Mouse (Mus musculus) lung, adult 18-20 months (tissue): ENCODE data around the gene Ddx11.

Source experiments
- DNase-seq, 2 experiments: peaks; one replicate each; pipeline ENCODE4 v3.0.0; 2022; ENCODE audit warnings: mixed read lengths in 2 of 2

The Ddx11 gene

DNA sequence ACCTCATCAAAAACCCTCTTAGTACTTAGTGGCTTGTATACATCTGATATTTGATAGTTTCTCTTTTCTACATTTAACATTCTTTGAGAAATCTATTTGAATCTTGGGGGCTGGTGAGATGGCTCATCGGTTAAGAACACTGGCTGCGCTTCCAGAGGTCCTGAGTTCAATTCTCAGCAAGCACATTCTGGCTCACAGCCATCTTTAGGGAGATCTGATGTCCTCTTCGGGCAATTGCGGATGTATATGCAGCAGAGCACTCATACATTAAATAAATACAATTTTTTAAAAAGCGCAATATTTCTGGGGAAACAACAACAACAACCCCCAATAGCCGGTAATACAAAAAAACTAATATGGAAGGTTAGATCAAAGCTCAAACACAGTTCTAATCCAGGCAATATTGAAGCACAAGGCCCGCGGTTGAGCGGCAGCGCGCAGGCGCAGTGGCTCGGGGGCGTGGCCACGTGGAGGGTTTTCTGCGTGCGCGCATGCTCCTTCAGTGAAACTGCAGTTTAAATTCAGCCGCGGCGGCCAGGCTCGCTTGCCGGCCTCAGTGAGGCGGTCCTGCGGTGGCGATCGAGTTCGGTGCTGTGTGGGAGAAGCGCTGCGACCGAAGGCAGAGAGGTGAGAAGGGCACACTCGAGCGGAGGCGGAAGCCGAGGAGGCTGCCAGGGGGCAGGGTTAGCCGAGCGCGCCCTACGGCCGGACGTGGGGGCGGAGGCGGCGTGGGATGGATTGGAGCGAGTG is at the start of gene Ddx11:
Gene Ddx11 (plus strand): TSS at position 455 of the 750 bp plus-strand sequence.
- peak; percentile 89 to 91 for DNase-seq

DNA sequence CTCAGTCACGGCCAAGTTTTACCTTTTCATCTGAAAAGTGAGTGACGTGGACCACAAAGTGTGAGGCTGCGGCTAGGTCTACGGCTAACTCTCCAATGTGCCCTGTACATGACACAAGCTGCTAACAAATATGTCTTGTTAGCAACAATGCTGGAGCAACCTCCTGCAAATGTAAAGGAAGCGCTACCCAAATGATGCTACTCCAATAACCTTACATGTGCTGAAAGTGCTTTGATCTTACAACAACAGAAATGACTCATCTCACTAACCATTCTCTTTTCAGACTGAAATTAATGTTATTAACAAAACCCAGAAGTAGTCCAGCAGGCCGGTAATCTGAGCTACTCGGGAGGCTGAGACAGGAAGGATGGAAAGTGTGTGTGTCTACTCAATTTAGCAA is 49.3 kb upstream of the Ddx11 start:
- DNase-seq, result no peak

DNA sequence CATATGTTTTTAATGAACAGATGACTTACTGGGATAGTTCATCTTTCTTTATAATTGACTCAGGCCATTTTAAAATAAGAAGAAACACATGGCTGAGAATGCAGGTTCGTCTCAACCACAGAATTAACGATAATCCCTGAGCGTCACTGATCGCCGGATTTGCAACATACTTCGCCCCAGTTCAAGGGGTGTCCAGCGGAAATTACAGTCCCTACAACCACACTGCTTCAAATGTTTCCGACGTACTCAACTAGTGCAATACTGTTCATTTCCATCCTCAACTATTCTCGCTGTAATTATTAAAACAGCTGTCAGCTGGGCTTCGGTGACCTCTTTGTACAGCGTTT is 47.5 kb upstream of the Ddx11 start:
- DNase-seq, result peak; percentile 10 to 30

DNA sequence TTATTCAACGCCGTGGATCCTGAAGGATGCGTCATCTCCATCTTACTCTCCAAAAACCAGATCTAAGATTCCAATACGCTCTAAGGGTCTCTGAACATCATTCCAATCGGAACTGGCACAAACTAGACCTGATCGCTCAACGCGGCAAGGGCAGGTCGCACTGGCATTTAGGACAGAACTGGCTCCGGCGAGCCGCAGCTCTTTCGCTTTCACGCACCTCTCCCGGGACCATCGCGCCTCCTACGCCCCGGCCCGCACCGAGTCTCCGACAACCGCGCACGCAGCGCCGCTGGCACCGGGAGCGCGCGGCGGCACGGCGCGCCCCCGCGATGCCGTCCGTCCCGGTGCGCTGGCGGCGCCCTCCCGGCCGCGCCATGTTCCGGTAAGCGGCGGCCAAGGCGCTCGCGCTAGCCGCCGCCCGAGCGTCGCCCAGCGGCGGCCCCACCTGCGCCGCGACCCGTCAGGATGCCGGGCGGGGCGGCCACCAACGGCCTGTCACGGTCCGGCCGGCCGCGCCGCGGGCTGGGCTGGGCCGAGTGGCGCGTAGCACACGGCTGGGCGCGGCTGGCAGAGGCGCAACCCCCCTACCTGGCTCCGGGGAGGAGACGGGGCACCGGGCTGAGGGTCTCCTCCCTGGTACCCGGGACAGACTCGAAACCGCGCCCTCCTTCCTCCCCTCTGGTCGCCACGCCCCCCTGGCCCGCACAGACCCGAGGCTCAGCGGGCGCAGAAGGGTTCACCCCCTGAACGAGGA is 47.0 kb upstream of the Ddx11 start:
- DNase-seq, result peak; percentile 42 to 51

DNA sequence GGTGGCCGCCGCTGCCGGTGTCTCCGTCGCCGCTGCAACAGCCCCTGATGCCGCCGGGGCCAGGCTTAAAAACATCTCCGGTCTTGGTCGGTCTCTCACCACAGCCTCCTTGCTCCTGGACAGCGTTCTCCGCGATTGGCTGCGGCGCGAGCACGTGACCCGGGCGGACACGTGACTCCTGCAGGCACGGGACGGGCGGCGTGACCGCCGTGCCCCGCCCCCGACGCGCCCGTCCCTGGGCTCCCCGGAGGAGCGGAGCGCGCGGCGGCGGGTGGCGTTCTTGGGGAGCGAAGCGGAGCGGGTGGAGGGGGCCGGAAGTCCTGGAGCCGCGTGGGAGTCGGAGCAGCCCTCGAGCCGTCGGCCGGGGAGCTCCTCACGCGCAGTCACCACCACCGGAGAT is 46.4 kb upstream of the Ddx11 start, which contains the start of gene Ankrd12:
Gene Ankrd12 (minus strand): TSS at position 156 of the 400 bp plus-strand sequence.
- DNase-seq, result peak; percentile 96

DNA sequence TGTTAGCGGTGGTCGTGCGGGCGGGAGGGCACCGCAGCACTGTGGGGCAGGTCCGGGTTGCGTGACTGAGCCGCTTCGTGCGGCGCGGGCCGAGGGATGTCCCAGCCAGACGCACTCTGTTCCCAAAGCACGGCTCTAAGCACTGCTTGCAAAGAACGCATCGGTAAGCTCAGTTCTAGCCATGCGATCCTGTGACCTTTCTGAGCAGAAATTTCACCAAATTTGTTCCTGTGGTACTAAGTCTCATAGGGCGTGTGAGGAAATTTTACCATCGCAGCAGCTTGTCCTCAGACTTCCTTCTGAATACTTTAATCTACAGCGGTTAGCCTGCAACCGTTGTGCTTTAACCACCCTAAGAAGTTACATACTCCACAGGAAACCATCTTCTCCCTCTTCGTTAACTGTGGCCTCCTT is 45.9 kb upstream of the Ddx11 start:
- DNase-seq, result no peak

DNA sequence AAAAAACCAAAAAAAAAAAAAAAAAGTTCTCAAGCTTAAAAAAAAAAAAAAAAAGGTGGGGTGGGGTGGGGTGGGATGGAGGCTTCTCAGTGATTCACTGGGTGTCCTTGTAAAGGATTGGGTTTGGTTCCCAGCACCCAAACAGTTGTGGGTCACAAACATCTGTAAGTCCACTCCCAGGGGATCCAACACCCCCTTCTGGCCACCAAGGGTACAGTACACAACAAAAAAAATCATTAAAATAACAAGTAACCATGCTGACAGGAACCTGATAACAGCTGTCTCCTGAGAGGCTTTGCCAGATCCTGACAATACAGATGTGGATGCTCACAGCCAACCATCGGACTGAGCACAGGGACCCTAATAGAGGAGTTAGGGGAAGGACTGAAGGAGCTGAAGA is 38.8 kb upstream of the Ddx11 start:
- DNase-seq, result no peak

DNA sequence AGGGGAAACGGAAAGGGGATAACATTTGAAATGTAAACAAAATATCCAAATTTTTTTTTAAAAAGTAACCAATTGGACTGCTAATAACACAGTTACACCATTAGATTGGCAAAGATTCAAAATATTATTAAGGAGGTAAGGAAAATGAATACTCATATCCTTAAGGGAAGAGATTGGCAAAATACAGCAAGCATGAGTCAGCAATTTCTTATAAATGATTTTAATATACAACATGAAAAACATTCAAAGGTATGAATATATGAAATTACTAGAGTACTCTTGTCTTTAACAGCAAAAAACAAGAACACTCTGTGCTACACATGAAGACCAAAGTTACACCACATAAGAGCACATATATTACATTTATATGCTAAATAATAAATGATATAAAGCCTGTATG is 38.3 kb upstream of the Ddx11 start:
- DNase-seq, result no peak

DNA sequence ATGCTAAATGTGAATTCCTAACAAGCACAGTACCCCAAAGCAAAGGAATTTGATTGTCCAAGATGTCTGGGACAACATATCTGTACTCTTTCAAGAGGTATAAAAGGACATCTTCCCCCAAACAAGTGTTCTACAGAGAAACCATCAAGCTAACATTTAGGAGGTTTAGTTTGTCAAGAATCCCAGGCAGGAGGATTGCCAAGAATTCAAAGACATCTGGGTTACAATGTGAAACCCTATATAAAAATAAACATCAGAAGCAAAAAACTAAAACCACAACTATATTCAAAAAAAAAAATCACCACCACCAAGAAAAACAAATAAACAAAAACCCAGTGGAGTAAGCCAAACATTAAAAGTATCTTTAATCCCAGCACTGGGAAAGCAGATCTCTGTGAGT is 33.1 kb upstream of the Ddx11 start:
- no peak for DNase-seq

DNA sequence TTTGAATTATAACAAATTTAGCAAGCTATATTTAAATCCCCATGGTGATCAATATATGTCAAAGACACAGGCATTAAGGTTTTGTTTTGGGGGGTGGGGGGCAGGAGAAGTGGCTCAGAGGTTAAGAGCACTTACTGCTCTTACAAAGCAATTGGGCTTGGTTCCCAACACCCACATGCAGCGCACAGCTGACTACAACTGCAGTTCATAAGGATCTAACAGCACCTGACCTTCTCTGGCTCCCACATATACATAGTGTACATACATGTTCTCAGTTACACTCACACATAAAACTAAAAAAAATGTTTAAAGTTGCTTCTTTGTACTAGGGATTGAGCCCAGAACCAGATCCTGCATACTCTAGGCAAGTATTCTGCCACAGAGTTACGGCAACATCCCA is 31.9 kb upstream of the Ddx11 start:
- DNase-seq, result no peak

DNA sequence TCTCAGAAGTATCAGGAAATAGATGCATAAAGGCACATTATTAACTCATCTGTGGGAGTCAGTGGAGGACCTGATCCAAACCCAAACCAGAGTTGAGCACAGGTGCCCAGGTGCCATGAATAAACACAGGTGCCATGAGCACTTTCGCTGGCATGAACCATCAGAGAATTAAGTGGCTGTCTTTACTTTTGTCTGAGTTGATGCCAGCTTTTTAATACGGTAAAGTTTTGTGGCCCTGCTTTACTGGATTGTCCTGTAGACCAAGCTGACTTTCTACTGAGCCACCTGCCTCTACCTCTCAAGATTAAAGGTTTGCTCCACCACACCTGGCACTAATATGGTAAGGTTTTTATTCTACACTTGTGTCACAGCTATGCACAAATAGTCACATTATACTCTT is 31.3 kb upstream of the Ddx11 start:
- no peak for DNase-seq

DNA sequence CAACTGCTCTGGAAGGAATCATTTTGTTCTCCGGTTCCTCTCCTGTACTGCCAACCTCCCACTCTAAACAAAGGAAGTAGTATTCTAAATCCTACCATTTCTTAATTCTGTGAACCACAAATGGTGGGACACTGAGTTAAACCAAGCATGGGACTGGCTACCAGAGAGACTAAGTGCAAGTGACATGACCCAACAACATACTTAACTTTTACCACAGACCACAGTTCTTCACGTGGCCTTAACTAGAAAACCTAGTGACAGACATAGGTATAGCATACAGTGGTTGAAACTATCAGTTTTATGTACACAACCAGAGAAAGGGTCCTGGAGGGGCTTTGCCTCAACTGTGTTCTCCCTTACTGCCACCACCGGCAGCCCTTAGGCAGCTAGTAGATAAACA is 30.7 kb upstream of the Ddx11 start:
- DNase-seq, result no peak

DNA sequence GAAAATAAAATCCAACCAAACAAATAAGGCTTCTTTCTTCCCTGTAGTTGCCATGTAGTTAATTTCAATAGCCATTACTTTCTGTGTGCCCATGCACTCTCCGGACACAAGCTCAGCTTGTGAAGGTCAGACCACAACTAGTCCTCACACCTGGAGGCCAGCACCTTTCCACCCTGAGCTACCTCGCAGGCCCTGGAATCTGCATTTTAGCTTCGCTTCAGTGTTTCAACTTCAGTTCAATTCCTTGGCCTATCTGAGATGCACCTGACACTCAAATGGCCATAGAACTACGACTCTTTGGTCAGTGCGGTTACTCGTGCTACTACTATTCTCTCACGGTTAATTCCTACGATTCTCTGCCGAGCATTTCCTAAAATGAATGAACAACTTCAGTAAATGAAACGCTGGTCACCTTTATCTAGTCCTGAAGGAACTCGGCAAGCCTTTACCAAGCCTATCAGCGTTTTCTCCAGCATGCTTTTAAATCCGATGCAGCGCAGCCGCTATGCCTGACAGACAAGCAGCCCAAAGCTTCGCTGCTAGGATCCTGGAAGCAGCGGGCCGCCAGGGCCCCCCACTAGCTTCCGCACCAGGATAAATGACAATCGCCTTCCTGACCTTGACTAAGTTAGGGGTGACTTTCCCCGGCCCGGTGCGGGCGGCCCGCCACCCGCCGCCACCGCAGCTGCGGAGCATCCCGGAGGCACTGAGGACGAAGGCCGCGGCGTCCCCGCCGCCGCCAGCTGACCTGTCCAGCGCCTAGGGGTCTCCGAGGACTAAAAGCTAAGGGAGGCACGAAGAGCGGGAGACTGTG is 22.5 kb upstream of the Ddx11 start:
- no peak for DNase-seq

DNA sequence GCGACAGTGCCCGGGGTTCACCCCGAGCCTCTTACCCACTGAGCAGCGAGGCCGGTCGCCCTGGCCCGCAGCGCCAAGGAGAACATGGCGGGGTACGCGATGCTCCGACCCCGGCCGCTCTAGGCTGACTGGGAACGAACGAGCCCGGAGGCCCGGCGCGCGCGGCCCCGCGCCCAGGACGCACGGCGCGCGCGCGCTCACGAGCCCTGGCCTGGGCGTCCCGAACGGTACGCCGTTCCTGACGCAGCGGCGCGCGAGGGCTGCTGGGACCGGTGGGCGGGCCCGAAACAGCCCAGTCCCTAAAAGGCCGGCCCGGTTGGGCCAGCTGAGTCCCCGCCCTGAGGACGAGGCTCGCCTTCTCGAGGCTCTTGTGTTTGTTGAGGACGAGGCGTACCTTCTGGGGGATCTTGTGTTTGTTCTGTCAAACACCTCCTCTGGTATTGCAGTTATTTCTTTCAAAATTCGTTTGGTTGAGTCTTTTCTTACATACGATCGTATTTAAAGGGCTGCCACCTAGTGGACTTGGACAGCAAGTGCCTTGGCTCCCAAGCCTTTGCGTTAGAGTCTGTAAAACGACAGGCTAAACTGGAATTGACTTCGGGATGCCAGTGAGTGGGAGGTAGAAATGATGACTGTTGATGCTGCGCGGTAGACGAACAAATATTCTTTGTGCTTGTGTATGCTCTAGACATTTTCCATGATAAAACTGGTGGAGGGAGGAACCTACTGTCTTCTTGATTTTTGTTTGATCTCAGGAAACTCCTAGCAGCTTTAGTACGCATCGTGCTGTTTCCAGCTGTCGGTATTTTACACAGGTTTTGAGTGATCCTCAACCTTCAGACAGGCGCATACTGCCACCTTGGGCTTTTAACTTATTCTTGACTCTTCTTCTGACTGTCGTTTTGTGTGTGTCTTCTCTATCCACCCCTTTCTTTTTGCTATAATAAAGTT is 21.7 kb upstream of the Ddx11 start, which contains the start of gene Ndufv2:
Gene Ndufv2 (minus strand): TSS at position 180 of the 951 bp plus-strand sequence.
- peak; percentile 92 to 95 for DNase-seq

DNA sequence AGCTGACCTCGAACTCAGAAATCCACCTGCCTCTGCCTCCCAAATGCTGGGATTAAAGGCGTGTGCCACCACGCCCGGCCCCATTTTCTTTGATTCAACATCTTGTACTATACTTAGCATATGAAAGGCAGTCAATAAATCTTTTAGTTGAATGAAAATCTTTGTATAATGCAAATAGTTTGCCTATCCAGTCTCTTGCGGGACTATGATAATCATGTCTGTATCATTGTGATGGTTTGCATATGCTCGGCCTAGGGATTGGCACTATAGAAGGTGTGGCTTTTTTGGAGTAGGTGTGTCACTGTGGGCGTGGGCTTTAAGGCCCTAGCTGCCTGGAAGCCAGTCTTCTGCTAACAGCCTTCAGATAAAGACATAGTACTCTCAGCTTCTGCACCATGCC is 19.2 kb upstream of the Ddx11 start:
- DNase-seq, result no peak

DNA sequence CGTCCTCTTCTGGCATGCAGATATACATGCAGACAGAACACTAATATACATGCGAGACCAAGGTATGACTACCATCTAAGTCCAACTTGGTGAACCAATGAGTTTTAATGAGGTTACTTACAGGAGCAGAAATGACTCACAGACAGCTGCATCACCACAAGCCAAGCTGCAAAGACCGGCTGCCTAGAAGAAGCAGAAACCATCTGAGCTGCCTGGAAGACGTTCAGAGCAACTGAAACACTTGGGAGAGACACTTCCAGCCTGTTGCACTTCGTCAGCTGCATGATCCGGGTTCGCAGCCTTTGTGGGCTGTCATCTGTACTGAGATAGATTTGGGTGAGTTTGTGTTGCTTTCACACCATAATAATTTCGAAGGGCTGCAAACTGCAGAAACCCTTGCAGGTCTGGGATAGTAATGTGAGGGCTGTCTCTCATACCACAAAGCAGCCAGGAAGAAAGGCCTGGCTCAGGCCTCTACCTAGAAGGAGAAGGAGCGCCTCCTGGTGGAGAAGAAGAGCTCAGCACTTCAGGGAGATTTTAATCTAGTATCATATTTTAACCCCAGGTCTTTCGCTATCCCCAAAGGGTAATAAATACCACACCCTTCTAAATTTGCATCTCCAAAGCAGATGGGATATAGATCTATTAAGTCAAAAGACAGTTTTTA is 16.6 kb upstream of the Ddx11 start:
- DNase-seq, result peak; percentile 48 to 63

DNA sequence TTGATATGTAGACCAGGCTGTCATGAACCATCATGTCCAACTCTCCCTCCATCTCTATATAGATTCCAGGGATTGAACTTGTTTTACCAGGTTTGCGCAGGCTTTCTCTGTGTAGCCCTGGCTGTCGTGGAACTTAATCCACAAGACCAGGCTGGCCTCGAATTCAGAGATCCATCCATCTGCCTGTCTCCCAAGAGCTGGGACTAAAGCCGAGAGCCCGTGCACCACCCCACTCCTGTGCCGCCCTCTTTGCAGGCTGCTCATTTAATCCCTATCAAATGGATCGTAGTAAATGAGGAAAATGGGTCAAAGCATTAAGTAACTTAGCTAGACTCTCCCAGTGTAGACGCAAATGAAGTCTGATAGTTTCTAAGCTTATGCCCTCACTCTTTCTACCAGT is 15.9 kb upstream of the Ddx11 start:
- no peak for DNase-seq

DNA sequence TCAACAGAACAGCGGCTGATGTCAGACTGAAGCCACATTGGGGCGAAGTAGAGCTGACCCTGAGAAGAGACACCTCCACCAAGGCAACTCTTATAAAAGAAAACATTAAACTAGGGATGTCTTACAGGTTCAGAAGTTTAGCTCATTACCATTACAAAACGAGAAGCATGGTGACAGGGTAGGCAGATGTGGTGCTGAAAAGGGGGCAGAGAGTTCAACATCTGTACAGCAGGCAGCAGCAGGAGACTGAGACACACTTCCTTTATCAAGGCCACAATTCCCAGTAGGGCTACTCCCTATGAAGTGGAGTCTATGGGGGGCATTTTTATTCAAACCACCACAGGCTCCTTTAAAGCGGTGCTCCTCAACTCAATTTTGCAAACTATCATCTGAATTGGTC is 15.1 kb upstream of the Ddx11 start:
- DNase-seq, result no peak

DNA sequence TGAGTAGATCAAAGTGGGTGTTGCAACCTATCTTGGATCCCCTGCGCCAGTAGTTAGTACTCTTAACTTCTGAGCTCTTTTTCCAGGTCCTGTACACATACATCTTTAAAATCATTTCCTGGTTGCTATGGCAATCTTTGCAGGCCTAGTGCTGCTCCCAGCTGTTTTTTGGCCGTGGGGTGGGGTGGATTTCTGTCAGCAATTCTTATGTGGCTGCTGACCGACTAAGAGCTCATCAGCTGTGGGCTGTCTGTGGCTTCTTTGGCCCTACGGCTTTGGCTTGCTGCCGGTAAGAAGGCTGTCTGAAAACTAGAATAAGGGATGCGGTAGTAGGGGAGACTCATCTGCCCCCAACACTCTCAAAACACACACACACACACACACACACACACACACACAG is 12.6 kb upstream of the Ddx11 start:
- DNase-seq, result no peak

DNA sequence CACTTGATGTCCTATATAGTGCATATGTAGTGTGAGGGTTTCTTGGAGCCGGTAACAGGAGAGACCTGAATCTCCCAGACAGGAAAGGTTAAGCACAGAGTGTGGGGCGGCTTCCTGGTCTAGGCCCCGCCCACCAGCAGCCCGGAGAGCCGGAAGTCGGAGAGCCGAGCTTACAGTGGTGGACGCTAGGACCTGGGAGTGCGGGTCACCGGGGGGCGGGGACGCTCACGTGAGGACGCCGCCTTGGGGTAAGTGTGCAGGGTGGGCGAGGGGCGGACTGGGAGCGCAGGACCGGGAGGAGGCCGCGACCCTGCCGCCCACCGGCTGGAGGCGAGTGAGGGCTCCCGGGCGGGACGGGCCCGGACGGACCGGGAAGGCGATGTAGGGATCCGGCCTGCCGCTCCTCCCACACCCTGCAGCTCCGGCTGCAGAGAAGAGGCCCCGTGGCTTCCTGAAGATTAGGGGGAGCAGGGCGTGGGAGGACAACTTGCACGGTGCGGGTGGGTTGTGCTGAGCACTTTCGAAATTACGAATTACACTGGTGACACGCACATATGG is 11.8 kb upstream of the Ddx11 start, which contains the start of gene Washc1:
Gene Washc1 (plus strand): TSS at position 144 of the 558 bp plus-strand sequence.
- DNase-seq, result peak; percentile 90 to 92

DNA sequence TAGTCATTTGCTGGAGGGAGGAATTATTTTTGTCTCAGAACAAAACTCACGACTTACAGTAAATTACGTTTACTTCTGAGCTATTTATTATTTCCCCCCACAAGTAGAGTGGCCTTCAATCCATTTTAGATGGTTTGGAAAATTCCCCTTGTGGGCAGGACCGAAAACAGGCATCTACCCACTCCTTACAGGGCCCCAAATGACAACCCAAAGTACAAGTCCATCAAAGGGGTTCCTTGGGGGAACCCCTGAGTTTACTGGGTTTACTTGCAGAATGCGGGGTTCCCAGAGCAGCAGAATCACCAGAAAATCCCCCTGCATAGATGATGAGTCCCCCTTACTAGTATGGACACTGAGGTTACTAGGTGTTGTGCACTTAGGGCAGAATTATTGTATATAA is 11.2 kb upstream of the Ddx11 start:
- DNase-seq, result no peak
